Mouse (Mus musculus) heart, postnatal 0 days (tissue): ENCODE results near the gene Ranbp9.

Experiments
- CTCF ChIP-seq: IDR thresholded peaks from 2 replicates; pipeline ENCODE4 v1.5.1; 2016; ENCODE audit warnings: antibody characterized with exemption, control low read depth, low read depth
- EP300 ChIP-seq: IDR thresholded peaks from 2 replicates; pipeline ENCODE4 v1.6.1; 2016; ENCODE audit warnings: antibody characterized with exemption, low read depth

DNA sequence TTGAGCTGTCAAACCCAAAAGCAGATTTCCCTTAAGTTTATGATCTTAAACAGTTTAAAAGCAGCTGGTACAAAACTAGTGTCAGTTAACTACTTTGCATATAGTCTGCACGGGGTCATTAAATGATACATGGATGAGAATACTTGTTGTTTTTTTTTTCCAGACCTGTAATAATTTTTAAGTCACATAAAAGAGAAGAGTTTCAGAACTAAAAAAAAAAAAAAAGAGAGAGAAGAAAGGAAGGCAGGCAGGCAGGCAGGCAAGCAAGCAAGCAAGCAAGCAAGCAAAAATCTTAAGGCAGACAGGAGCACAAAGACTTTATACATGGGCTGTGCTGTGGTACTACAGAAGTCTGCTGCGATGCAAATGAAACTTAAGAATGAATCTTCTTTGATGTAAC lies 47.7 kb downstream of the Ranbp9 start:
- TF ChIP-seq CTCF (no peak), EP300 (no peak)
